Mouse (Mus musculus) heart, embryonic 10.5 days (tissue): ENCODE measurements around the gene Tspan10. TPM values are rescaled to one million over a fixed set of nuclear protein-coding genes. Genes with fewer than 3 reads are reported as not detected.
A peak's percentile ranks its signal among the peaks of the same experiment; 100 is the strongest.
"Not testable (repeated sequence)": the region's sequence is repeated elsewhere in the genome, so short reads cannot be mapped to it uniquely, and the experiment has no call there.

Experiments
- DNase-seq: peaks from one replicate; pipeline ENCODE4 v3.0.0-alpha.2; 2017; ENCODE audit warnings: low spot score
- H3K27ac ChIP-seq: fragments of 300-500 bp; sonication (generic); 2 replicates; pipeline ENCODE4 v1.5.1; 2016; ENCODE audit warnings: mild to moderate bottlenecking
- H3K27me3 ChIP-seq: fragments of 300-500 bp; sonication (generic); 2 replicates; pipeline ENCODE4 v1.6.1; 2016; ENCODE audit warnings: mild to moderate bottlenecking; ENCODE audit not compliant: poor library complexity, insufficient read depth, severe bottlenecking
- H3K36me3 ChIP-seq: fragments of 300-500 bp; sonication (generic); 2 replicates; pipeline ENCODE4 v1.6.1; 2016; ENCODE audit warnings: mild to moderate bottlenecking, moderate library complexity
- H3K4me1 ChIP-seq: fragments of 300-500 bp; sonication (generic); 2 replicates; pipeline ENCODE4 v1.6.1; 2016; ENCODE audit warnings: mild to moderate bottlenecking
- H3K4me3 ChIP-seq: fragments of 300-500 bp; sonication (generic); 2 replicates; pipeline ENCODE4 v1.5.1; 2016; ENCODE audit warnings: mild to moderate bottlenecking, moderate library complexity
- H3K9me3 ChIP-seq: fragments of 300-500 bp; sonication (generic); 2 replicates; pipeline ENCODE4 v1.6.1; 2016; ENCODE audit warnings: mild to moderate bottlenecking, moderate library complexity
- WGBS: fragments of 180-500 bp; shearing (Covaris S2); methylation state at CpG from one replicate; pipeline ENCODE4 v1.1.7; 2016; 5-methylcytosine and 5-hydroxymethylcytosine counted together
- polyA plus RNA-seq: library from polyadenylated mRNA; unstranded; fragments of >200 nt; fragmentation: Nextera tagmentation; extraction: Ambion mirVana; gene quantifications from 2 replicates; pipeline ENCODE4 v1.2.1, GENCODE M21; 2016

Tspan10 gene
- not detected in 2 replicates for polyA plus RNA-seq

DNA sequence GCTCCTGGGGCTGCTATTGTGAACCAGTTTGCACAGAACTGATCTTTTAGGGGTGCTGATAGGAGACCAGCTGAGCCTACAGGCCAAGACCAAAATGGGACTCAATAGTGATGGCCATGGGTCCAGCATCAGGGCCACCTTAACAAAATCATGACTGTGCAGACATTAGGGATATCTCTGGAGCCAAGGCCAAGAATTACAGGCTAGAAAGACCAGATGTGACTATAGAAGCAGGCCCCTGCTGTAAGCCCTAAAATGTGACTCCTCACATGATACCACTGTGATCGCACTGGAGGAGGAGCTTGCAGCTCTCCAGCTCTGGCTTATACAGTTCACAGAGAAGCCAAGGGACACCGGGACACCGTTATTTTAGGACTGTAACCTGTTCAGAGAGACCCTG lies at the start of gene Tspan10:
TSS of gene Tspan10 (plus strand) at position 301 of the 400 bp plus-strand sequence.
- H3K4me1 ChIP-seq: peaks cover 10% of the 10 kb centered on the region
- H3K9me3 ChIP-seq: no peaks in the 10 kb centered on the region
- H3K4me3 ChIP-seq: no peak within 1 kb of the TSS
- H3K27me3 ChIP-seq: no peaks in the 10 kb centered on the region
- 87% methylated on average over 3 of the region's 3 CpGs for WGBS
- no peak for DNase-seq
- no peaks in the 10 kb centered on the region for H3K36me3 ChIP-seq
- H3K27ac ChIP-seq: no peak within 1 kb of the TSS

DNA sequence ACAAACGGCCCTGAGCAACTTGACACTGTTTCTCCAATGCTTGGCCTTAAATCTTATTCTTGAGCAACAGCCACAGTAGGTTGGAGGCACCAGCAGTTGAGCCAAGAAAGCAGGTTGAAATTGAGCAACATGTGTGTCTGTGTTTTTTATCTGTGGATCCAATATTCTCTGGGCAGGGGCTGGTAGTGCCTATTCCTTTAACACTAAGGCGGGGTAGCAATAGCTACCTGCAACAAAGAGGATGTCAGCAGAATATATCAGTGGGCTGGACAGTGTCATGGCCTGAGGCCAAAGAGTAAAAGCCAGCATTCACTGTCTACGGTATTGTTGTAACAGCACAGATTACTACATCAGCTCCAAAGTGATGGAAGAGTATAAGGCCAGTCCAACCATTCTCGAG lies 46.8 kb upstream of the Tspan10 start:
- H3K36me3 ChIP-seq: peaks cover 85% of the 10 kb centered on the region
- no peak for DNase-seq
- WGBS: 88% methylated on average over 4 of the region's 4 CpGs
- no peaks in the 10 kb centered on the region for H3K4me1 ChIP-seq
- H3K9me3 ChIP-seq: no peaks in the 10 kb centered on the region
- H3K4me3 ChIP-seq: no peak overlapping the region
- no peak overlapping the region for H3K27ac ChIP-seq
- no peaks in the 10 kb centered on the region for H3K27me3 ChIP-seq

DNA sequence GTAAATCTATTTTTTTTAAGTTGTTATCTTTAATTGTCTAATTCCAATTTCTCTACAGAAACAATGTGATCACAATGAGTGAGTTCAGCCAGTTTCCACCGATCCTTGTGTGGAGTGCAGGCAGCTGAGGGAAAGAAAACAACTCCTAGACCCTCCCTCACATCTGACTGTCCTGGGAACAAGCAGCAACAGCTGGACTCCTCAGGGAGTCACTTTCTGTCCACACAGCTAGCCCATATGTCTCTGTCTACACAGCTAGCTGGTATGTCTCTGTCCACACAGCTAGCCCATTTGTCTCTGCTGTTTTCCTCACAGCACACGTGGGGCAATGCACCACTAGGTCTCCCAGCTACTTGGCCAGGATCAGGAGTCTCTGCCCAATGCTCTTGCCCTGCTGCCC lies 44.8 kb upstream of the Tspan10 start:
- H3K4me3 ChIP-seq: no peak overlapping the region
- no peak overlapping the region for H3K27ac ChIP-seq
- H3K27me3 ChIP-seq: no peaks in the 10 kb centered on the region
- DNase-seq: no peak
- H3K9me3 ChIP-seq: no peaks in the 10 kb centered on the region
- 85% methylated on average over 2 of the region's 2 CpGs for WGBS
- H3K4me1 ChIP-seq: no peaks in the 10 kb centered on the region
- H3K36me3 ChIP-seq: peaks cover 92% of the 10 kb centered on the region

DNA sequence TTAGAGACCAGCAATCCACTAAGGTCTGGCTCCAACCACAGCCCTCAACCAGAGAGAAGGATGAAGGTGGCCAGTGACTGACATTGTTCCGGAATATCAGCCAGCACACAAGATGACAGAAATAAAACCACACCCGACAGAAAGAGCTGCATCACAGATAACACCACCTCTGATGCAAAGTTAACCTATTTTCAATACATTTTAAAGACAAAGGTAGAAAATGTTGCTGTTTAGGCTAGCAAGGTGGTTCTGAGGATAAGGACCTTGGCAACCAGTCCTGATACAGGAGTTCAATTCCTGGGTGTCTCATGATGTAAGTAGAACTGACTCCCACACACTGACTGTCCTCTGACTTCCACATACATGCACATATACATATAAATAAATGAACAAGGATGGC lies 43.1 kb upstream of the Tspan10 start:
- H3K4me3 ChIP-seq: no peak overlapping the region
- no peaks in the 10 kb centered on the region for H3K27me3 ChIP-seq
- peaks cover 93% of the 10 kb centered on the region for H3K36me3 ChIP-seq
- H3K9me3 ChIP-seq: no peaks in the 10 kb centered on the region
- WGBS: 84% methylated on average over 2 of the region's 2 CpGs
- no peak for DNase-seq
- no peaks in the 10 kb centered on the region for H3K4me1 ChIP-seq
- H3K27ac ChIP-seq: no peak overlapping the region

DNA sequence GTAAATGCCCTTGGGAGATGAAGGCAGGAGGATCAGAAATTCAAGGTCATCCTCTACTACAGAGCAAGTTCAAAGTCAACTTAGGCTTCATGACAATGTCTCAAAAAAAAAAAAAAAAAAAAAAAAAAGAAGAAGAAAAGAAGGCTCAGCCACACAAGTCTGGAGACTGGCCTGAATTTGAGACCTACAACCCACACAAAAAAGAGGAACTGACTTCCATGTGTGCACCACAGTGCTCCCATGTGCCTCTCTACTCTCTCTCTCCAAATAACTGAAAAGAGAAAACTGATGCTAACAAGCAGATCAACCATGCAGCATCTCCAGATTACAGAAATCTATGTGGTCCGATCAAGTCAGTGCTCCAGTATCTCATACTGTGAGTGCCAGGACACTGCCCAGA lies 37.6 kb upstream of the Tspan10 start:
- DNase-seq: no peak
- WGBS: 96% methylated on average over 1 of the region's 1 CpGs
- H3K27me3 ChIP-seq: no peaks in the 10 kb centered on the region
- H3K4me1 ChIP-seq: no peaks in the 10 kb centered on the region
- H3K36me3 ChIP-seq: peaks cover 97% of the 10 kb centered on the region
- no peaks in the 10 kb centered on the region for H3K9me3 ChIP-seq
- no peak overlapping the region for H3K4me3 ChIP-seq
- no peak overlapping the region for H3K27ac ChIP-seq

DNA sequence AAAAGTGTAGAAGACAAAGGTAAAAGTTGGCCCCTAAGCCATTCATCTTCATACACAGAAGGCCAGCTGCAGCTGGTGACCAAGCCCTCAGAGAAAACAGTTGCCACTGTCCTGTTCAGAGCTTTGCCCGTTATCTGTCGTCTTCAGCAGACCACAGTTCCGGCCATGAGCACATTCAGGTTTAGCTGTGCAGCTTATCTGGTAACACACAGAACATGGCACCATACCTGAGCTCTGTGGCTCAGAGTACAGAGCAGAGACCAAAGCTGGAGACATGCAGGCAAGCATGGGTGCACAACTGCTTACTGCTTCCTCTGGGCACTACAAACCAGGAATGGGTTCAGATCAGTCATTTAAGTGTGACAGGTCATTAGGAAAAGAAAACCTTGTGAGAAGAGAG lies 36.6 kb upstream of the Tspan10 start:
- no peaks in the 10 kb centered on the region for H3K9me3 ChIP-seq
- H3K27ac ChIP-seq: no peak overlapping the region
- H3K27me3 ChIP-seq: no peaks in the 10 kb centered on the region
- peaks cover 97% of the 10 kb centered on the region for H3K36me3 ChIP-seq
- no peak overlapping the region for H3K4me3 ChIP-seq
- WGBS: 86% methylated on average over 3 of the region's 3 CpGs
- peak; percentile 84 for DNase-seq
- H3K4me1 ChIP-seq: no peaks in the 10 kb centered on the region

DNA sequence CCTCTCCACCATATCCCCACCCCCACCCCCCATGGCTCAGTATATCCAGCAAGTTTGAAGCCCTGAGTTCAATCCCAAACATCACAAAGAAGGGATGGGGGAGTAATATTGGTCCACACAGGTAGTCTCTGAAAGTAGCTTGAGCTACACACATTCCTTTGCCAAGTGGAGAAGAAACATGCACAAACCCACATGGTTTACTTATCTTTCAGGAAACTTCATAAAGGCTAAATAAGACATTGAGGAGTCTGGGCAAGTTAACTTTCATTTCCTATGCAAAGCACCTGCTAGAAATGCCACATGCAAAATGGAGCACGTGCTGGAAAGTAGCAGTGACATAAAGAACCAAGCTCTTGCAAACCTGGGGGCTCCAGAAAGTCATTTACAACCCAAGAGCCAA lies 36.0 kb upstream of the Tspan10 start:
- no peak for DNase-seq
- 71% methylated on average over 1 of the region's 1 CpGs for WGBS
- Histone ChIP-seq H3K27me3 (no peaks in the 10 kb centered on the region), H3K4me3 (no peak overlapping the region), H3K36me3 (peaks cover 97% of the 10 kb centered on the region), H3K27ac (no peak overlapping the region), H3K9me3 (no peaks in the 10 kb centered on the region), H3K4me1 (no peaks in the 10 kb centered on the region)

DNA sequence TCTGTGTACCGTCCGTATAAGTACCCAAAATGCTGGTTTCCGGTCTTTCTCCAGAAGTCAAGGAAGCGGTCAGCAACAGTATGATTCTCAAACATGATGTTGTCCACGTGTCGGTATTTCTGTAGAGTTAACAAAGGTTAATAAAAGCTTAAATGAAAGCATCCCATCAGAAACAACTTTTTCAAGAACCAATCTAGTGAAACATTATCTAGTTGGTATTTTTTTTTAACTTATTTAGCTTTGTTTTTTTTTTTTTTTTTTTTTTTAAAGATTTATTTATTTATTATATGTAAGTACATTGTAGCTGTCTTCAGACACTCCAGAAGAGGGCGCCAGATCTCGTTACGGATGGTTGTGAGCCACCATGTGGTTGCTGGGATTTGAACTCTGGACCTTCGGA lies 28.8 kb upstream of the Tspan10 start:
- WGBS: 93% methylated on average over 9 of the region's 10 CpGs
- H3K9me3 ChIP-seq, H3K27ac ChIP-seq, H3K27me3 ChIP-seq, DNase-seq, H3K4me1 ChIP-seq, H3K4me3 ChIP-seq: not testable (repeated sequence)
- peaks cover 97% of the 10 kb centered on the region for H3K36me3 ChIP-seq

DNA sequence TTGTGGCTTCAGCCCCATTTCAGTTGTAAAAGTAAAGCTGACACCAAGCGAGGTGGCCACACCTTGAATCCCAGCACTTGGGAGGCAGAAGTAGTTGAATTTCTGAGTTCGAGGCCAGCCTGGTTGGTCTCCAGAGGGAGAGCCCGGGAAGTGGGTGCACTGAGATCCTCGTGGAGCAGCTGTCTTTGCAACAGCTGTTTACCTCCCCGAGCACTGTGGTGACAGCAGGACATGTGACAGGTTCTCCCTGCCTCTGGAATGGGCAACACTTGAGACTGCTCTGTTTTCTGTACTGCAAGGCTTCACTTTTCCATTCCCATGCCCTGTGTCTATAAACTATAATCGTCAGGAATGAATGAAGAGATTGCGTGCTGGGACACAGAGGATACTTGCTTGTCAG lies 24.6 kb upstream of the Tspan10 start:
- Histone ChIP-seq H3K36me3 (peaks cover 96% of the 10 kb centered on the region), H3K9me3 (no peaks in the 10 kb centered on the region), H3K27me3 (no peaks in the 10 kb centered on the region), H3K4me1 (no peaks in the 10 kb centered on the region), H3K4me3 (no peak overlapping the region), H3K27ac (no peak overlapping the region)
- DNase-seq: no peak
- 88% methylated on average over 7 of the region's 7 CpGs for WGBS

DNA sequence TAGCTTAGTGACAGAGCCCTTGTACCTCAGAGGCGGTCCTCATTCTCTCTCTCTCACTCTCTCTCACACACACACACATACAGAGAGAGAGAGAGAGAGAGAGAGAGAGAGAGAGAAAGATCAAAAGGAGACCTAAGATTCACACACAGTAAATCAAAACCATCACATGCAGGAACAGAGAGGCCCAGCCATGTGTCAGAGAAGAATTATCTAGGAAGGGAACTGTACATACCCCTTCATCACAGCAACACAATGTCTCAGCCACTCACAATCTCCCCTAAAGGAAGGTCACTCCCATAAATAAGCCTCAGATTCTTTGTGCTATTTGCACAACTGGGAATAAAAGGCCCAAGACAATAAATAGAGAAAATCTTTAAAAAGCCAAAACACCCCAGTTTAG lies 23.9 kb upstream of the Tspan10 start:
- peaks cover 96% of the 10 kb centered on the region for H3K36me3 ChIP-seq
- no peak overlapping the region for H3K27ac ChIP-seq
- DNase-seq: no peak
- H3K4me1 ChIP-seq: 0 out of 2 replicates have a peak, but pooled peaks cover 4% of the 10 kb centered on the region
- no peak overlapping the region for H3K4me3 ChIP-seq
- no peaks in the 10 kb centered on the region for H3K27me3 ChIP-seq
- H3K9me3 ChIP-seq: no peaks in the 10 kb centered on the region
- 95% methylated on average over 1 of the region's 1 CpGs for WGBS

DNA sequence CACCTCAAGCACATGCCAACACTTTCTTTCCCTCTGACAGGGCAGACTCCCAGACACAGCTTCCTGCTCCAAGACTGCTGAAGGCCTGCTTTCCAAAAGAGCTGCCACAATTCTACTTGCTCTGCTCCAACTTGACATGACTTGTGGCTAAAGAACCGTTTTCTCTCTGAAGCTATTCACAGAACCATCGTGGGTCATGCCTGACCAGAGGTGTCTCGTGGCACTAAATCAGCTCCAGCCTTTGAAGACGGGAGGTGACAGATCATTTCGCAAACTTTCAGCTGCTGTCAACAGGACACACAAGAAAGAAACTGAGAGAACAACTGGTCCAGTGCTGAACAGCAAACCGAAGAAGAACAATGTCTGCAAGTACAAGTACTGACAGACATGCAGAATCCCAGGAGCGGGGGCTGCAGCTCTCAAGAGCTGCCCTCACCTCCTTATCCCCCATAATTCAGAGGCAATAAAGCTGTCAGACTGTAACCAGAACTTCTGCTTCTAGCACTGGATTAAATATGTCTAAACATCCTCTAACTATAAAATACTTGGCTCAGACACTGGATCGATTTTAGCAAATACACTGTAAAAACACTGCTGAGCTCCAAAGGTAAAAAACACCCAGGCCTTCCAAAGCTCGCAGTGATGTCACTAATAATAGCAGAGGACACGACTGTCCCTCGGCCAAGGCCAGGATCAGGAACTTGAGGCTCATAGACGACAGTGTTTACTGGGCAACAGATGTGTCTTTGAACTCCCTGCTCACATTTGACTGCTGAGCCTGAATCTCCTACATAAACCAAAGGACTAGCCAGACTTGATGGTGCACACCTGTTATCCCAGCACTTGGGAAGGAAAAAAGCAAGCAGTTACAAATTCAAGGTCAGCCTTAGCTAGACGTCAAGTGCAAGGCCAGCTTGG lies 19.5 kb upstream of the Tspan10 start:
- Histone ChIP-seq H3K9me3 (no peaks in the 10 kb centered on the region), H3K36me3 (peaks cover 90% of the 10 kb centered on the region), H3K4me3 (no peak overlapping the region), H3K27ac (peak overlapping the region; percentile 47; the same call in 1 of the 2 replicates), H3K27me3 (no peaks in the 10 kb centered on the region), H3K4me1 (0 out of 2 replicates have a peak, but pooled peaks cover 5% of the 10 kb centered on the region)
- no peak for DNase-seq
- 83% methylated on average over 13 of the region's 13 CpGs for WGBS

DNA sequence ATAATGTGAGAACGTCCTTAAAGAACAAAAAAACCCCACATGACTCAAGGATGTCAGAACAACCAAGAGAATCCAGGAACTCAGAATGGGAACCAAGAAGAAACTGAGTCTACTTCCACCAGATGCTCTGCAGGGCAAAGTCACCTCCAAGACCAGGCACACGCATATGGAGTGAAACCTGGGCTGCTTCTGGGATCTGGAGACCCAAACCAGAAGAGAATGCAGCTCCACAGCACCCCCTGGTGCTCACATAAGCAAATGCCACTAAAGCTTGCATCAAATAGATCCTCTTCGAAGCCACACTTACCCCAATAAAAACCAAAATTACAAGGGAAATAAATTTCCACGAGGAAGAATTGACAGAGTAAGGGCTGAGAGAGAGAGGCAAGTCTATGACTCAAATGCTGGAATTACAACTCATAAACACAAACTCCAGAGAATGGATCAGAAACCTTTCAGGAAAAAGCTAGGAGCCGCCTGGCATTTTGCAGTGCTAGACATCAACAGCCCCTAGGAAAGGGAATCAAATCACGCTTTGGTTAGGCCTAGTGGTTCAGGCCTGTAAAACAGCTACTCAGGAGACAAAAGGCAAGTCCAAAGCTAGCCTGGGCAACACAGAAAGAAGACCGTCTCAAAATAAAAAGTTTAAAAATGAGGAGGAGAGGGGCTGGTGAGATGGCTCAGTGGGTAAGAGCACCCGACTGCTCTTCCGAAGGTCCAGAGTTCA lies 18.7 kb upstream of the Tspan10 start:
- 74% methylated on average over 9 of the region's 9 CpGs for WGBS
- peak overlapping the region; percentile 47; the same call in 1 of the 2 replicates for H3K27ac ChIP-seq
- no peaks in the 10 kb centered on the region for H3K27me3 ChIP-seq
- H3K4me1 ChIP-seq: 0 out of 2 replicates have a peak, but pooled peaks cover 5% of the 10 kb centered on the region
- DNase-seq: no peak
- no peak overlapping the region for H3K4me3 ChIP-seq
- peaks cover 90% of the 10 kb centered on the region for H3K36me3 ChIP-seq
- H3K9me3 ChIP-seq: no peaks in the 10 kb centered on the region

DNA sequence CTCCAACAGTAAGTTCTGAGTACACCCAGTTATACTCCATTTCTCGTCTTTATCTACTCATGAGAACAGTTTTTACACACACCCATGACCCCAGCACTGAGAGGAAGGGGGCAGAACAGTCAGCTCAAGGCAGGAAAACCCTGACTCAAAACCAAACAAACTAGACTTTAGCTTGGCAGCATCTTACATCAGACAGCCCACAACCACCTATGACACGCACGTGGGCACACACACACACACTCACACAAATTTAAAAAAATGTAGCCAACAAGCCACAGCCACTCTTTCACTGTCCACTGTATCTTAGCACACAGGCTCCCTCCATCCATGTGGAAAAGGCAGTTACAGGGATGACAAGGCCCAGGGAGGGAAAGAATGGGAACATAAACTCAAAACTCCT lies 15.7 kb upstream of the Tspan10 start:
- 0 out of 2 replicates have a peak, but pooled peaks cover 5% of the 10 kb centered on the region for H3K4me1 ChIP-seq
- H3K27ac ChIP-seq: no peak overlapping the region
- H3K27me3 ChIP-seq: no peaks in the 10 kb centered on the region
- H3K9me3 ChIP-seq: no peaks in the 10 kb centered on the region
- WGBS: 87% methylated on average over 3 of the region's 3 CpGs
- peaks cover 88% of the 10 kb centered on the region for H3K36me3 ChIP-seq
- no peak for DNase-seq
- H3K4me3 ChIP-seq: no peak overlapping the region
